19 mouse cellular contexts compared by ENCODE assay signal in the genomic region with DNA sequence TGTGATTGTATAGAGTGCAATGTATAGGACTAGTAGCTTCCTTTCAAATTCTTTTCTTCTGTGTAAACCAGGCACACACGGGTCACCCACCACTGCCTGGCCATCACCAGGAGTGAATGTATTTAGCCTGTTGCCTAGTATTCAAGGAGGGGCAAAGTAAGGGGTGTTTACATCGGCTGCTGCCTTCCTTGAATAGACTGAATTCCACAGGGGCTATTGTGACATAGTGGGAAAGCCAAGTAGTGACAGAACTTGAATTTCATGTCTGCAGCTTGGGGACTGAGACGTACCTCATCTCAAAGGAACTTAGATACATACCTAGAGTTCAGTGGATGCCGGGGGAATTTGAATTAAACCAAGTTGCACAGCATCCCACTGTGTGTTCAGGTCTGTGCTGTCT. TPM values are rescaled to one million over a fixed set of nuclear protein-coding genes. Genes with fewer than 3 reads are reported as not detected.
A peak's percentile ranks its signal among the peaks of the same experiment; 100 is the strongest.
DNase-seq lines count a peak whose midpoint lies in the region; ATAC-seq and TF ChIP-seq lines count a peak whose summit lies in the region.
"Had no signal": no experiment of that assay in that cellular context is flagged by ENCODE, and none has a peak within 500 bp of the region (broad histone marks: within the 10 kb centered on the region; RNA-seq: fewer than 3 reads in every experiment).

No protein-coding gene starts in this region.

- ATAC-seq in forebrain, embryonic 12.5 days (ENCODE audit: low FRiP score) = no peak
- no peak for ATAC-seq in forebrain, embryonic 16.5 days
- peak; percentile 52; the same call in 1 of the 2 replicates for ATAC-seq in lung, embryonic 16.5 days (ENCODE audit: low read depth)
- ATAC-seq in midbrain, embryonic 14.5 days (ENCODE audit: low FRiP score, low TSS enrichment) = no peak
- ATAC-seq: forebrain, embryonic 13.5 days; intestine, postnatal 0 days had no signal

- no peak overlapping the region for H3K4me3 ChIP-seq in forebrain, embryonic 12.5 days (replicated peaks)
- H3K4me3 ChIP-seq in forebrain, embryonic 16.5 days (replicated peaks; ENCODE audit: low read length) = no peak overlapping the region
- peak overlapping the region; percentile 10; the same call in 1 of the 2 replicates for H3K4me3 ChIP-seq in testis, adult 2 months (ENCODE audit: control insufficient read depth, low read depth, low read length)
- no peak overlapping the region for H3K4me3 ChIP-seq in lung, embryonic 16.5 days (ENCODE audit: low read length)
- H3K4me3 ChIP-seq in midbrain, embryonic 14.5 days (replicated peaks; ENCODE audit: low read depth, low read length) = no peak overlapping the region
- H3K4me3 ChIP-seq: forebrain, embryonic 13.5 days; gastrocnemius, adult 2 months; hindbrain, embryonic 15.5 days; neural tube, embryonic 13.5 days had no signal

- H3K9ac ChIP-seq in forebrain, embryonic 12.5 days = no peak overlapping the region
- H3K9ac ChIP-seq in forebrain, embryonic 16.5 days (replicated peaks; ENCODE audit: low read depth, low read length) = no peak overlapping the region
- H3K9ac ChIP-seq in lung, embryonic 16.5 days (ENCODE audit: low read length) = no peak overlapping the region
- no peak overlapping the region for H3K9ac ChIP-seq in midbrain, embryonic 14.5 days (replicated peaks; ENCODE audit: low read length)
- H3K9ac ChIP-seq: forebrain, embryonic 13.5 days; hindbrain, embryonic 15.5 days; neural tube, embryonic 13.5 days had no signal

- no peak overlapping the region for H3K4me2 ChIP-seq in forebrain, embryonic 12.5 days
- H3K4me2 ChIP-seq in forebrain, embryonic 16.5 days (ENCODE audit: low read length) = no peak overlapping the region
- H3K4me2 ChIP-seq in lung, embryonic 16.5 days (ENCODE audit: low read depth, low read length) = no peak overlapping the region; the same call in 1 of the 2 replicates
- H3K4me2 ChIP-seq in midbrain, embryonic 14.5 days (ENCODE audit: low read length) = no peak overlapping the region
- H3K4me2 ChIP-seq: forebrain, embryonic 13.5 days; hindbrain, embryonic 15.5 days; neural tube, embryonic 13.5 days had no signal

- H3K4me1 ChIP-seq in forebrain, embryonic 12.5 days = peaks cover 29% of the 10 kb centered on the region
- peaks cover 8% of the 10 kb centered on the region for H3K4me1 ChIP-seq in forebrain, embryonic 16.5 days (replicated peaks; ENCODE audit: control insufficient read depth, insufficient read depth, low read length)
- peaks cover 3% of the 10 kb centered on the region; the same call in 1 of the 2 replicates for H3K4me1 ChIP-seq in testis, adult 2 months (ENCODE audit: control insufficient read depth, insufficient read depth, low read length)
- peaks cover 16% of the 10 kb centered on the region for H3K4me1 ChIP-seq in lung, embryonic 16.5 days (replicated peaks; ENCODE audit: control insufficient read depth, insufficient read depth, low read length)
- peaks cover 3% of the 10 kb centered on the region for H3K4me1 ChIP-seq in midbrain, embryonic 14.5 days (ENCODE audit: control insufficient read depth, insufficient read depth, low read length)

- DNase-seq in testis, postnatal 10 days (ENCODE audit: low spot score) = no peak
- DNase-seq in adrenal gland, adult (ENCODE audit: inconsistent age in 2 of 2, low spot score in 1 of 2) = no peak
- DNase-seq in midbrain, embryonic 14.5 days = no peak
- DNase-seq: adrenal gland, adult 8-10 months; cerebellum, adult 18-20 months; embryo, embryonic 11 days; gastrocnemius, adult 2 months; heart, adult 11 months; right cerebral cortex, postnatal 4 days; thymus, postnatal 14 days had no signal

- no peaks in the 10 kb centered on the region for H3K27me3 ChIP-seq in forebrain, embryonic 12.5 days
- H3K27me3 ChIP-seq in forebrain, embryonic 16.5 days (replicated peaks; ENCODE audit: control insufficient read depth, insufficient read depth, low read length) = no peaks in the 10 kb centered on the region
- no peaks in the 10 kb centered on the region for H3K27me3 ChIP-seq in testis, adult 2 months (ENCODE audit: control insufficient read depth, insufficient read depth, low read length)
- no peaks in the 10 kb centered on the region for H3K27me3 ChIP-seq in lung, embryonic 16.5 days (ENCODE audit: control insufficient read depth, insufficient read depth, low read depth, low read length)
- H3K27me3 ChIP-seq in midbrain, embryonic 14.5 days (ENCODE audit: control insufficient read depth, insufficient read depth, low read length) = no peaks in the 10 kb centered on the region
- H3K27me3 ChIP-seq: forebrain, embryonic 13.5 days; hindbrain, embryonic 15.5 days; neural tube, embryonic 13.5 days had no signal

- 0 out of 2 replicates have a peak overlapping the region, but pooled peaks have one; percentile 31 for H3K27ac ChIP-seq in forebrain, embryonic 12.5 days
- H3K27ac ChIP-seq in forebrain, embryonic 16.5 days (ENCODE audit: low read length) = no peak overlapping the region
- no peak overlapping the region for H3K27ac ChIP-seq in testis, adult 2 months (ENCODE audit: control insufficient read depth, insufficient read depth, low read depth, low read length)
- 0 out of 2 replicates have a peak overlapping the region, but pooled peaks have one; percentile 29 for H3K27ac ChIP-seq in lung, embryonic 16.5 days (ENCODE audit: low read length)
- H3K27ac ChIP-seq in midbrain, embryonic 14.5 days (replicated peaks; ENCODE audit: low read depth, low read length) = no peak overlapping the region
- H3K27ac ChIP-seq: forebrain, embryonic 13.5 days; gastrocnemius, adult 2 months; hindbrain, embryonic 15.5 days; kidney, postnatal 0 days; neural tube, embryonic 13.5 days had no signal

- no peak for TF ChIP-seq CTCF in testis, adult 2 months (IDR thresholded peaks at IDR 0.05; ENCODE audit: control insufficient read depth, insufficient read depth, insufficient replicate concordance, low read depth, low read length)

- no peaks in the 10 kb centered on the region for H3K9me3 ChIP-seq in forebrain, embryonic 12.5 days
- no peaks in the 10 kb centered on the region for H3K9me3 ChIP-seq in forebrain, embryonic 16.5 days (ENCODE audit: control insufficient read depth, low read length)
- H3K9me3 ChIP-seq in lung, embryonic 16.5 days (ENCODE audit: control insufficient read depth, low read length) = no peaks in the 10 kb centered on the region
- no peaks in the 10 kb centered on the region for H3K9me3 ChIP-seq in midbrain, embryonic 14.5 days (ENCODE audit: control insufficient read depth, low read length)
- H3K9me3 ChIP-seq: forebrain, embryonic 13.5 days; hindbrain, embryonic 15.5 days; neural tube, embryonic 13.5 days had no signal

- 25% methylated on average over 4 of the region's 4 CpGs for WGBS in forebrain, embryonic 12.5 days
- 25% methylated on average over 4 of the region's 4 CpGs for WGBS in forebrain, embryonic 16.5 days
- WGBS in lung, embryonic 16.5 days = 25% methylated on average over 4 of the region's 4 CpGs
- WGBS in midbrain, embryonic 14.5 days = 35% methylated on average over 4 of the region's 4 CpGs

- H3K36me3 ChIP-seq in forebrain, embryonic 12.5 days (replicated peaks) = peaks cover 3% of the 10 kb centered on the region; the same call in 1 of the 2 replicates
- no peaks in the 10 kb centered on the region for H3K36me3 ChIP-seq in forebrain, embryonic 16.5 days (ENCODE audit: control insufficient read depth, insufficient read depth)
- H3K36me3 ChIP-seq in testis, adult 2 months (ENCODE audit: control insufficient read depth, insufficient read depth, low read length) = no peaks in the 10 kb centered on the region
- H3K36me3 ChIP-seq in lung, embryonic 16.5 days (ENCODE audit: control insufficient read depth, insufficient read depth, low read length) = no peaks in the 10 kb centered on the region
- H3K36me3 ChIP-seq in midbrain, embryonic 14.5 days (ENCODE audit: control insufficient read depth, insufficient read depth, low read length) = peaks cover 13% of the 10 kb centered on the region; the same call in 1 of the 2 replicates
- H3K36me3 ChIP-seq: hindbrain, embryonic 15.5 days; neural tube, embryonic 13.5 days had no signal

- no peak for TF ChIP-seq POLR2A in testis, adult 2 months (IDR thresholded peaks at IDR 0.05; ENCODE audit: control insufficient read depth, low read depth, low read length)

RNA-seq across cellular contexts. Expression of a gene that starts 41.2 kb away (rescaled TPM):
- polyA plus RNA-seq in forebrain, embryonic 12.5 days (2016; fragmentation: Nextera tagmentation; extraction: Ambion mirVana) = 10.7 and 11.0 TPM in 2 replicates
- 9.8 and 12.1 TPM in 2 replicates for polyA plus RNA-seq in forebrain, embryonic 16.5 days (2015; fragmentation: Nextera tagmentation; extraction: Ambion mirVana)
- 4.7 and 5.1 TPM in 2 replicates for polyA plus RNA-seq in testis, adult 2 months (2012; rRNA removed)
- 4.6 and 4.8 TPM in 2 replicates for polyA plus RNA-seq in lung, embryonic 16.5 days (2015; fragmentation: Nextera tagmentation; extraction: Ambion mirVana)
- 9.1 and 9.7 TPM in 2 replicates for polyA plus RNA-seq in midbrain, embryonic 14.5 days (2014; fragmentation: Nextera tagmentation; extraction: Ambion mirVana)

Comparison
In these comparisons a context has a peak if more than half of its experiments do, and no peak if none do; other contexts are left out.
1. H3K27ac ChIP-seq: peak in forebrain, embryonic 12.5 days (single experiment) and lung, embryonic 16.5 days (single experiment); none in forebrain, embryonic 16.5 days (single experiment), testis, adult 2 months (single experiment) and midbrain, embryonic 14.5 days (single experiment).